Mouse (Mus musculus): Measurements from ENCODE around the gene Lrrc18.

Lrrc18 gene

DNA sequence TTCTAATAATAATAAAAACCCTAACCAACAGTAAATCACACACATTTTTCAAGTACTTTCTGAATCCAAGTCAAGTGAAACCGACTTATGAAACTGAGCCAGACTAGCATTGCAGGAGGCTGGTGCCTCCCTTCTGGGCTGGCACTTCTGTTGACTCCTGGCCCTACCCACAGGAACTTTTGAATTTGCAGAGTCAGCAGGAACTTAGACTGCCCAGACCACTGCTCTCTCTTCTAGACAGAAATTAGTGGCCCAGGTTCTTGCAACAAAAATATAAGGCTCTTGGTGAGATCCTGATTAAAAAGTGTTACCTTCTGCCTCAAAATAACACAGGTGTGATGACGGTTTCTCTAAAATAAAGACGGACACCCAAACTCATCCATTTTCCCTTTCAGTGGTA is 54.0 kb downstream of the Lrrc18 start:
- no peak for DNase-seq (ENCODE audit: low spot score in 2 of 2)

DNA sequence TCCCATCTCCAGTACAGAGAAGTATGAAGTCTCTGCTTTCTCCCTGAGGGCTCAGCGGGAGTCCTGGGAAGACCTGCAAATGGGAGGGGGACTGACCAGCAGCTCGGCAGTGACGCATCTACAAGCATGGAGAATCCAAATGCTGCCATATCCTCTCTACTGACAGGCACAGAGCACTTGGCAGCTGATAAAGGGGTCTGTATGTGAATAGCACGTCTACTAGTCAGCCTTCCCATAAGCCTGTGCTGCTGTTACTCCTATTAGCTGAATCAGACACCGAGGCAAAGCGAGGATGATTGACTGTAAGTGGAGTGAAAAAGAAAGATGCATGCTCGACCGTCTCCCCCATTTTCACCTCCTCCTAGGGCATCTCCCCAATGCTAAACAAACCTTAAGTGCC is 62.3 kb downstream of the Lrrc18 start:
- no peak for DNase-seq (ENCODE audit: low spot score in 2 of 2)

DNA sequence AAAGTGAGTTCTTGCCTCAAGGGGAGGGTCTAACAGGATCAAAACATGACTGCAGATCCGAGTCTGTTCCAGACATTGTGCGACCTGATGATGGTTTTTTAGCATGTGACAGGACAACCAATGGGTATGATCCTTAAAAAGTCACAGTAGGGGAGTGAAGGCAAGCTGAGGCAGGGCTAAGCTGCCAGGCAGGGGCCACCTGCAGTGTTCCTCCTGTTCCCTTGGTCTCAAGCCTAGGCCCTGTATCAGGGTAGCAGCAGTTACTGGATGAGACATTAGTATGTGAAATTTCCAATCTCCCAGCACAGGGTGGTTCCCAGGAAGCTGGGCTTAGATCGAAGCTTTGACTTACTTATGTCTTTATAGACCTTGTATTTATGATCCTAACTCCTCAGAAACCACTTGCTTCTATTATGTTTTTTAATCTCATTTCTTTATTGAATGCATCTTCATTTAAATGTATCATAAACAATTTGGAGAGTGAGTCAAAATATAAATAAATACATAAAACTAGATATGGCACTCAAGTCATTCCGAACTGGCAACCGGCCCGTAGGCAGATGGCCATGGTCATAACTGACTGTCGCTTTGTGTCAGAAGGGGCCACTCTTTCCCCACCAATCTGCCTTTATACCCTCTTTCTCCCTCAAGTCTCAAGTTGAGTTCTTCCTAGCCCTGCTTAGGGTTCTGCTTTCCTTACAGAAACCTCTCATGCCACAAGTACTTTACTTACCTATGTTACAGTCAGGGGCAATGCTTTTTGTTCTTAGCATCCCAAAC is 67.9 kb downstream of the Lrrc18 start:
- no peak for DNase-seq (ENCODE audit: low spot score in 2 of 2)

DNA sequence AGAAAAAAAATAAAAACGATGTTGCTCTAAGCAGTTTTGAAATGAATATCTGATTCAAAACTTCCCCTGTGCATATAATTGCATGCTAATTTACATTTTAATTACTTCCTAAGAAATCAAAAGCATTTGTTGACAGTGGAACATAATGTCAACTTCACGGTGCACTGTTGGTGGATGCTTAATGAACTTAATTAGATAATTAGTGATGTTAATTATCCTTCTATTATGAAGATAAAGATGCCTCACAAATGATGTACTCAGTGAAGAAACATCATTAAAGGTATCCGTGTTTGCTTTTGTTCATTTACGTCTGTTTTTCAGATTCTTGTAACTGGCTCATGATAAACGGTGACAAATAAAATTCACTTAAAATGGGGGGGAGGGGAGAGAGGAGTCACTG is 71.8 kb downstream of the Lrrc18 start:
- DNase-seq (ENCODE audit: low spot score in 2 of 2) = no peak

Measured in spleen, postnatal 4 days (tissue).